Mouse (Mus musculus) hematopoietic stem cell, adult 5-6 weeks (primary cell): ENCODE results near the gene Gin1. TPM values are rescaled to one million over a fixed set of nuclear protein-coding genes. Genes with fewer than 3 reads are reported as not detected.
"Not testable (repeated sequence)": the region's sequence is repeated elsewhere in the genome, so short reads cannot be mapped to it uniquely, and the experiment has no call there.

Experiments
- ATAC-seq, 2 experiments: fragments of 125-278 bp in 1 of 2; replicated peaks in 1 of 2; 2 replicates each; pipeline ENCODE4 v1.8.0; 2016 to 2017; ENCODE audit warnings: inconsistent platforms in 2 of 2, mild to moderate bottlenecking in 2 of 2, moderate number of reproducible peaks in 2 of 2, low read depth in 1 of 2, moderate TSS enrichment in 1 of 2; ENCODE audit not compliant: low FRiP score in 2 of 2, poor library complexity in 2 of 2, severe bottlenecking in 2 of 2, insufficient read depth in 1 of 2, low TSS enrichment in 1 of 2
- total RNA-seq: library from RNA; stranded (forward); fragments of 172-1452, 232-1000 nt; gene quantifications from 2 replicates; pipeline ENCODE4 v1.2.3, GENCODE M21; 2017

Gene Gin1
- 15.3 and 17.8 TPM in 2 replicates for total RNA-seq

DNA sequence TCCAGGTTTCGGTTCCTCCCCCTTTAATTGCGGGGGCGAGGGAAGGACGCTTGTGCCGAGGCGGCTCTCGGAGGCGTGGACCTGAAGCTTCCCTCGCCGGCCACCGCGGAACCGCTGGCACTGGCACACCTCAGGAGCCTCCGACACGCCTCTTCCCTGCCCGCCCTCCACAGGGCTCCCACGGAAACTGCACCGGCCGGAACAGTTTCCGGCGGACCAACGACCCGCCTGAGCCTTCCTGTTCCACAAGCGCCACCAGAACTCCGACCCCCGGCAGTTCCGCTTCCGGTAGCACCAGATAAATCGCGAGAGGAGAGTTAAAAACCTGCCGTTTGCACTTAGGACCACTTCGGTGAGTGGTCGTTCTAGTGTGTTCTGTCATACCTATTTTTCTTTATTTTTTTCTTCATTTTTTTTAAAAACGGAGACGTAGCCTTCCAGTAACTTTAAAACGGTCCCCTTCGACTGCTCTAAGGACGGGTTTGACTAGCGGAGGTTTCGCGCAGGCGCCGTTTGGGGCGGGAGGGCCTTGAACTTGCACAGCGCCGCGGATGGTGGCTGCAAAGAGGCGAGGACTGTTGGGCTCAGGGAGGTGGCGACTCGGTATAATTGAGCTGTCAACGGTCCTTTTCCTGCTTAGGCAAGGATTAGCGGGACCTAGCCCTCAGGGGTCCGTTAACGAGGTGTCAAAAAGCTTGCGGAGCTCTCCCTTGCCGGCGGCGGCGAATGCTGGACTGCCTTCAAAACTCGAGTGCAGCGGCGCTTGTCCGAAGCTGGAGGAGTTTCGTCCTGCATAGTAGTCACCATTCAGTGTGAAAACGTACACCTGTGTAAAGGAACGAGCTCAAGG, at the start of gene Gin1, which contains the start of gene Ppip5k2:
Gin1 (plus strand) TSS at position 269 of the 850 bp plus-strand sequence.
Ppip5k2 (minus strand) TSS at position 508 of the 850 bp plus-strand sequence.
- ATAC-seq = peak; percentile 94 to 95

DNA sequence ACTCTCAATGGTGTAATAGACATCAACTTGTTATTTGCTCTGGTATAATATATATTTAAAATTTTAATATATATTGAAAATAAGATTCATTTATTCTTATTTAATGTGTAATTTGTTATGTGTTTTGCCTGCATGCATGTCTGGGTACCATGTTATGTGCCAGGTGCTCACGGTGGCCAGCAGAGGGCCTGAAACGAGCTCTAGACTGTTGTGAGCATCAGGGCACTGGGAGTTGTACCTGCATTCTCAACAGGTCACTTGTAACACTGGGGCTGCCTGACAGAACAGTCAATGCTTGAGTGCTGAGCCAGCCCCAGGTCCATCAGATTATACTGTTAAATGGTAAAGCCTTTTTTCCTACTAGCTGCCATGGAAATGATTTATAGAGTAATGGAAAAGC, 43.2 kb upstream of the Gin1 start:
- ATAC-seq = 0 out of 4 replicates have a peak, but pooled peaks of 1 of the 2 experiments have one; percentile 45

DNA sequence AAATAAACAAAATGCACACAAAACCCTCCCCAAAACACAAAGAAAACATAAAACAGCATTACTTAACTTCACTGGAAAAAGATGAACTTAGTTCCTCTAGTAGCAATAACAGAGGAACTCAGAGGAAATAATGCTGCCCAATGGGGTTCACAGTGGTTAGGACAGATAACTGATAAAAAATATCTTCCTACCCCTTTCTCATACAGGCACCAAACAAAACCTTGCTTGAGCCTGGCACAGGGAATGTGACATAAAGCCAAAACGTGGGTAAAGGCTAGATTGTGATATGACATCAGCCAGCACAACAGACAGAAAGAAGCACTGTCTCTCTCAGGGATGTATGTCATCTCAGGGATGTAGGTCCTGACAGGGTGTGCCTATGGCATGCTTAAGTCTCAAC, 40.6 kb upstream of the Gin1 start:
- no peak for ATAC-seq

DNA sequence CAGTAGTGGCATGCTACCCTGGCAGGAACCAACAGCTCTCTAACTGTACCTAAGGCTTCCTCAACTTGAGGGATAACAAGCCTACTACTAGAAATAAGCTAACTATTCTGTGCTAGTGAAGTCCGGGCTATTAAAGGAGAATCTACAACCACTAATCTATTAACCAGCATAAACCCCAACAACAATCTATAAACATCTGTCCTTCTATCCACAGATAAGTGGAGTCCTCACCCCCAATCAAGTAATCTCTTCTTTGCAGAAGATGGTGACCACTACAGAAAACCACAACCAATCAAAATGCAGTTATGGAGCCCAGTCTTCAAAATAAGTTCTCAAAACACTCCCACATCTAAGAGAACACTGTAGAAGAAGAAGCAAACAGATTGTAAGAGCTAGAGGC, 26.9 kb upstream of the Gin1 start:
- ATAC-seq = no peak; a peak in 1 of 4 replicates

DNA sequence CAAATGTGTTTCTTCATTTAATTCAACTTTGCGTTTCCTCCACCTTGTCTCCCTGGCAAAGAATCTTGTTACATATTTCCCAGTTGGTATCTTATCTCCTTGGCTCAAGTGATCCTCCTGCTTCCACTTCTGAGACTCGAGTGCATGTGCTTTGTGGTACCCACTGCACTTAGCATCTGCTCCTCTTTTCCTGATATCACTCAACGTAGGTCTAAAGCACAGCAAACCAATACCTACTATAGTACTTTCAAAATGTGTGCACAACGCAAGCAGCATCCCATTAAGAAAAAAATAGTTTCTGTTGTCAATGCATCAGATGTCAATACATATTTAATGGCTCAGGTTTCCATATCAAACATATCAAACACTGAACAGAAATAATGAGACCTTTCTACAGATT, 24.3 kb upstream of the Gin1 start:
- no peak for ATAC-seq

DNA sequence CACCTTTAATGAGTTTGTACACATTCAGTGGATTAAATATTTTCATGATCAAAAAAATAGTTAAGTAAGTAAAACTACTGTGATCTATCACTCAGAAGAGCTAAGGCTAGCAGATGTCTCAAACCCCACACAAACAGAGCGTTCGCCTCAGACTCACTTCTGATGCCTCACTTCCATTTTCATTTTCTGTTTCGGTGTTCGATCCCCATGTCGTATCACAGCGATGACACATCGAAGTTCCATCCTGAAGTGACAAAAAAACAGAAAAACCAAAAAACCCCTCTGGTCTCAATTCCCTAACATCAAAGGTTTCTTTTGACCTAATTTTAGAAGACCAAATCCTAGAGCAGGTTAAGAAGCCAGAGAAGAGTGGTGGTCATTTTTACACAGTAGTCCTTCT, 23.7 kb upstream of the Gin1 start:
- ATAC-seq = no peak

DNA sequence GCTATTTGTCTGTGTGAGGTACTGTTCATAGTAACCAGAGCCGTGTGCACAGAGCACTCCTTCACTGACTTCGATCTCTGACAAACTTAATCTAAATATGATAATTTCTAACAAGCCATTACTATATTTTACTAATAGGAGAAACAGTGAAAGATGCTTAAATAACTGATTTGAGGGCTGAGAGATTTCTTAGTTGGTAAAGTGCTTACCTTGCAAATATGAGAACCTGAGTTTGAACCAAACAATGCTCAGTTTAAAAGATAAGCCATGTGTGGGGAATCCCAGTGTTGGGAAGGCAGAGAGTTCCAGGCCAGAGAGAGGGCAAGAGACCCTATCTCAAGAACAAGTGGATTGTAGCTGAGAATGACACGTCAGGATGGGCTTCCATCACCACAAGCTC, 21.8 kb upstream of the Gin1 start:
- ATAC-seq = no peak

DNA sequence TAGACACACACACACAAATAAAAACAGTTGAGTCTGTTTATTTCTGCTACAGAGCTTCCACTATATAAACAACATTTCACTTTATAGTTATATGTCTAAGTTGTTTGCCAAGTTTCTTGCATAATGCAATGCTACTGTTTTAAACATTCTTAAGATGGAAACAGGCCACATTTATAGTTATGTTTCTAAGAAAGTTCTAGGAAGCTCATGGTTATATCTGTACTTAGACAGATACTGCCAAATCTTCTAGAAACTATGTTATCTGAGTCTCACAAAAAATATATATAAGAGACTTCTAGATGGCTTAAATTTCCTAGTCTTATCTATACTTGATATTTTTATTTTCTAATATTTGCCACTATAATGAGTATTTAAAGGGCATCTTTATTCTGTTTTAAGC, 16.8 kb upstream of the Gin1 start:
- ATAC-seq = no peak

DNA sequence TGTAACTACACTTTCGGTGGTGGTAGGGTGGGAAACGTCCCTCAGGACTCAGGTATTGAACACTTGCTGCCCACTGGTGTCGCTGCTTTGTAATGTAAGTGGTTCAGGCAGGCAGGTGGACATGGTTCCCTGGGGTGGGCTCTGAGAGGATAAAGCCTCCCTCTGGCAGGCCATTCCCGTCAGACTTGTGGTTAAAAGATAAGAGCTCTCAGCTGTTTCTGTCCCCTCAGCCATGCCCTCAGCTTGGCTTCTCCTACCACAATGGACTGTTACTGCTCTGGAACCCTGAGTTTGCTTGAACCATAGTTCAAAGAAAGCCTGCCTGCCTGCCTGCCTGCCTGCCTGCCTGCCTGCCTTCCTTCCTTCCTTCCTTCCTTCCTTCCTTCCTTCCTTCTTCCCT, 15.6 kb upstream of the Gin1 start:
- ATAC-seq = no peak

DNA sequence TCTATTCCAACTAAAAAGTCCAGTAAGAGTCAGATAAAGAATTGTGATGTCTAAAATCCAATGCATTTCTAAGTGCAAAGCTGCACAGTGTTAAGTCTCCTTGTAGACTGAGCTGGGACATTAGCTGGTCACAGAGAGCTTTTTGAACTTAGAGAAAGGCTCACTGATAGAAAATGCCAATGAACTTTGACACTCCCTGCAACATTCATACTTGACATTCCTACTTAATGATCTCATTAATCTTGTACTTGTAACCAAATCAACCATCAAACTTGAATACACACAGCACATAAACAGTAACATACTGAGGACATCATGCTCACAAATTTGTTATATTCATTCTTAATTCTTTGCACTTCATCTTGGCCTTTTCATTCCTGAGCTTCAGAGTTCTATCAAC, 10.1 kb upstream of the Gin1 start:
- ATAC-seq = no peak

DNA sequence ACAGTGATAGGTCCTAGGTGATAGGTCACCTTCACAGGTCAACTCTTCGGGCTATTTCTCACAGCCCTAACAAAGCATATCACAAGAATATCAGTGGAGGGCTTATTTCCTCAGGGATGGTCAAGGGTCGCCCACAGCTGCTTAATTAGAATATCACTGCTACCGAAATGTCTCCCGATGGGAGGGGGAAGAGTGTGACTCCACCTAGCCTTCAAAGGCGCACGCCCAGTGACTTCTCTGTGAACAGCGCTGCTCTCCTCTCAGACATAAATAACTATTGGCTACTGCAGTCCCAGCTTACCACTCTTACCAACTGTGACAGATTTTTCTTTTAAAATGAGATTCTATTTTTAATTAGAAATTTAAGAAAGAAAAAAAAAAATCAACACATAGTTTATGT, 9.4 kb upstream of the Gin1 start:
- ATAC-seq = no peak

DNA sequence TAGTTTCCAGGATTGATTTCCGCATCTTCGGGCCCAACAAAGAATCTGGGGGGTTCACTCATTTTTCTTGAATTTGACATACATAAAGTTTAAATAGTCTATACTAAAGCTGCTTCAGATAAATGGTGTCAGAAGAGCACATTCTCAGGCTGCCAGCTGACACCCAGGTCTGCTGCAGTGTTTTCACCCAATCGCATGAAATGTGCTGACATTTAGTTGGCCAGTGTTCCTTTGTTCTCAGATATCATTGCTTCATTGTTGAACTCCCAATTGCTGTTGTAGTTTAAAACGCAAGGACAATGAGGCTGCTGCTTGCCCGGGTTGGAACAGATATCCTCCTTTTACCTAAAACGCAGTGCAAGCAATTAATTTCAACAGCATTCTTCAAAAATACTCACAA, 8.5 kb upstream of the Gin1 start:
- no peak for ATAC-seq

DNA sequence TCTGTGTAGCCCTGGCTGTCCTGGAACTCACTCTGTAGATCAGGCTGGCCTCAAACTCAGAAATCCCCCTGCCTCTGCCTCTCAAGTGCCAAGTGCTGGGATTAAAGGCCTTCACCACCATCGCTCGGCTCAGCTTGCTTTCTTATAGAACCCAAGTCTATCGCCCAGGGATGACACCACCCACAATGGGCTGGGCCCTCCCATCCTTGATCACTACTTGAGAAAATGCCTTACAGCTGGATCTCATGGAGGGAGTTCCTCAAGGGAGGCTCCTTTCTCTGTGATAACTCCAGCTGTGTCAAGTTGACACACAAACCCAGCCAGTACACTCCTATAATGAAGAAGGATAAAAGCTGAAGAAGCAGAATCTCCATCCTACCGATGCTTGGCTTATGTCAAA, 4.3 kb upstream of the Gin1 start:
- ATAC-seq = not testable (repeated sequence)

DNA sequence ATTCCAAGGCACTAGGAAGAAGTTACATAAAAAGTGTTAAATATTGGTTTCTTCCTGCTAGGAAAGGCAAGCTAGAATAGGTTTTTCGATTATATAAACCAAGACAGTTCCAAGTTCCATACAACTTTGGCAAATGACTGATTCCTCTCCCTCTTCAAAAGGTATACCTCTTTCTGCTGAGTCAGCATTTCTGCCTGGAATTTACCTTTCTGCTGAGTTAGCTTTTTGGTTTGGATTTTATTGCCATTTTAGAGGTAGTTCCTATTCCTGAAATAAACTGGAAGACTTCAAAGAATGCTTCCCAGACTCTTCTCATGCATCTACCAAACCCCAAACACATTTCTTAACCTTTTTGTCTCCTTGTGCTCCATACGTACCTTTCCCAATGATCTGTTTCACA, 1.9 kb upstream of the Gin1 start:
- no peak for ATAC-seq

DNA sequence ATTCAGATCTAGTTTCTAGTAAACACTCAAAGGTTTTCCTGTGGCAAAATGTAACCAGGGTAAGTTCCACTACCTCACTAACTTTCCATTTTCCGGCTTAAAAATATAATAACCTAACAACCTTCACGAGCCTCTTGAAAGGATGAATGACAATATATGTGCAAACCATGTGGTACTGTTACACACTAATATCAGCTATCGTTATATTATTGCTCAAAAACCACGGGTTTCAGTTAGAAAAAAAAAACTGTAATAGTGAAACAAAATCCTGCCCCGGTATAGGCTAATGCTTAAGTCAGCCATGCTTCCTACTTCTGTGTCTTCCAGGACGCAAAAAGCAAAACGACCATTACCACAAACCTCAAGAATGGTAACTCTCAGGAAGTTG, 1.1 kb upstream of the Gin1 start:
- ATAC-seq = peak in 1 of 2 experiments; percentile 9; a peak in 1 of 4 replicates

DNA sequence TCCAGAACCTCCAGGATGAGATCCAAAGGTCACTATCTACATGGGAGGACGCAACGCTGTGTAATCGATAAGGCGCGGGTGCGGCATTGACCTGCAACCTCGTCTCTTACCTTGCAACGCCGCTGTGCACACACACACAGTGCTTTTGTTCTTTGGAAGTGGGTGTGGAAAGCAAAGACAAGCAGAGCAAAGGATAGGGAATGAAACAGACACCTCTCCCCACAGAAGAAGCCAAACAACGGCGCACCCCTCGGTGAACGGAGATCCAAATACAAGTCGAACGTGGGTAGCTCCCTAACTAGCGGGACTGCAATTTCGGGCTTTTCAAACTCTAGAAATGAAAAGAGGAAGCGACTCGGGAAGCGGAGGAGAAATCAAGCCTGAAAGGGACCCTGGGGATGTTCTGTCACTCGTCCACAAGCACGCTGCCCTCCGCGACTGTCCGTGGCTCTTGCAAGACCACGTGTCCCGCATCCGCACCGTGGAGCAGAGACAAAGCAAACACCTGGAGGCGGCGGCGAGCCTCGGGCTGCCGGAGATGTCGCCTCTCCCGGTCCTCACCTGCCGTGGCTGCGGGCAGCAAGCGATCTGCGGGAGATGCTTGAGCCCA, 573 bp upstream of the Gin1 start:
- ATAC-seq = peak; percentile 40 to 44

DNA sequence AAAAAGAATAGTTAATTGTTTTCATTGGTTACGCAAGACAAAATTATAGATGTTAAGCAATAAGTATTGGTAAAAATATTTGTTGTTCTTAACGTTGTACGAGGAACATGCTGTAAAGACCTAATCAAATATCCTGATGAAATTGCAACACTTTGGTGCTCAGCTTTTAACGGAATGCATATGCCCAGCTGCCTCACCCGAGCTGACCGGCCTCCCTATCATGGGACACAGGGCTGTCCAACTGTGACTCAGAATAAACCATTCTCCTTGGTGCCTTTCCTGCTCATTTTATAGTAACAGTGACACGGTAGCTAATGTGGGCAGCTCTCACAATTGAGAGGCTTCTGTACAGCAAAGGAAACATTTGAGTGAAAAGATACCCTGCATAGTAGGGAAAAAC, 1.1 kb downstream of the Gin1 start:
- ATAC-seq = no peak

DNA sequence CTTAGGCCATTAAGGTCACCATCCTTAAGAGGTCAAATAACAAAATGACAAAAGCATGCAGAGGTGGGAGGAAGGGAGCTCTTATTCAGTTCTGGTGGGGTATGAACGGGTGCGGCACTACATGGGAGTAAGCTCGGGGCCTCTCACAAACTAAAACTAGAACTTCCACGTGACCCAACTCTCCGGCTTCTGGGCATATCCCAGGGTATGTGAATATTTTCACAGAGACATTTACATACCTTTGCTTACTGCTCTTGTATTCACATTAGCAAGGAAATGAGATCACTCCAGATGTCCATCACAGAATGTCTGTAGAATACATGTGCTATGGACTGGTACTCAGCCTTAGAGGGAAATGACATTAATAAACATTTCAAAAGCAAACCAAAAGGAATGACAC, 1.8 kb downstream of the Gin1 start:
- ATAC-seq = no peak

DNA sequence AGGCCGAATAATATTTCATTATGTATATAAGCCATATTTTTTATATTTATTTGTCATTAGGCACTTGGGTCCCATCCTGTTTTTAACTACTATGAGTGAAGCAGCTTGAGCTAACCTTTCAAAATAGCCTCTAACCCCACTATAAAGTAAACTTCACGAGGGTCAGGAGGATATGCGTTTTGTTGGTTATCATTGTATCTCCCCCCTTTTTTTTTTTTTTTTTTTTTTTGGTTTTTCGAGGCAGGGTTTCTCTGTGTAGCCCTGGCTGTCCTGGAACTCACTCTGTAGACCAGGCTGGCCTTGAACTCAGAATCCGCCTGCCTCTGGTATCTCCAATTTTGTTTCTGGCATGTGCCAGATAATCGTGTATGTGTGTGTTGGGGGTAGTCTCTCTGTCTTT, 3.4 kb downstream of the Gin1 start:
- ATAC-seq = no peak
